Mouse (Mus musculus): Measurements from ENCODE around the gene Anks1b.

The Anks1b gene

GRCm38 (mm10) chr10:90196936-90197335 is 323.6 kb downstream of the Anks1b start:
- DNase-seq: no peak

- DNase-seq: no peak
Measured at GRCm38 (mm10) chr10:90210044-90210443, 336.7 kb downstream of the Anks1b start.

GRCm38 (mm10) chr10:90220470-90220869 is 347.2 kb downstream of the Anks1b start:
- no peak for DNase-seq

GRCm38 (mm10) chr10:90222793-90223495 is 349.6 kb downstream of the Anks1b start:
- peak; percentile 50 for DNase-seq

- DNase-seq: no peak
Measured at GRCm38 (mm10) chr10:90235273-90235672, 362.0 kb downstream of the Anks1b start.

- no peak for DNase-seq
Measured at GRCm38 (mm10) chr10:90237290-90237689, 364.0 kb downstream of the Anks1b start.

- DNase-seq: no peak
Measured at GRCm38 (mm10) chr10:90258944-90259714, 385.8 kb downstream of the Anks1b start.

GRCm38 (mm10) chr10:90271321-90271720 is 398.0 kb downstream of the Anks1b start:
- DNase-seq: no peak

- no peak for DNase-seq
Measured at GRCm38 (mm10) chr10:90273311-90273710, 400.0 kb downstream of the Anks1b start.

GRCm38 (mm10) chr10:90286589-90286988 is 413.3 kb downstream of the Anks1b start:
- no peak for DNase-seq

GRCm38 (mm10) chr10:90303249-90303648 is 429.9 kb downstream of the Anks1b start:
- DNase-seq: no peak

- no peak for DNase-seq
Measured at GRCm38 (mm10) chr10:90306156-90306555, 432.8 kb downstream of the Anks1b start.

GRCm38 (mm10) chr10:90307931-90308555 is 434.7 kb downstream of the Anks1b start:
- DNase-seq: no peak

- DNase-seq: no peak
Measured at GRCm38 (mm10) chr10:90329781-90330180, 456.5 kb downstream of the Anks1b start.

GRCm38 (mm10) chr10:90345394-90345793 is 472.1 kb downstream of the Anks1b start:
- no peak for DNase-seq

GRCm38 (mm10) chr10:90356258-90356657 is 482.9 kb downstream of the Anks1b start:
- DNase-seq: no peak

GRCm38 (mm10) chr10:90357169-90357907 is 484.0 kb downstream of the Anks1b start:
- DNase-seq: no peak

GRCm38 (mm10) chr10:90369015-90369414 is 495.7 kb downstream of the Anks1b start:
- DNase-seq: no peak

- peak; percentile 83 for DNase-seq
Measured at GRCm38 (mm10) chr10:90370751-90371150, 497.4 kb downstream of the Anks1b start.

- peak; percentile 40 for DNase-seq
Measured at GRCm38 (mm10) chr10:90373469-90373868, 500.2 kb downstream of the Anks1b start.

- no peak for DNase-seq
Measured at GRCm38 (mm10) chr10:90376605-90377004, 503.3 kb downstream of the Anks1b start.

- no peak for DNase-seq
Measured at GRCm38 (mm10) chr10:90380062-90380461, 506.8 kb downstream of the Anks1b start.

GRCm38 (mm10) chr10:90380704-90381339 is 507.5 kb downstream of the Anks1b start:
- DNase-seq: no peak
